Mouse (Mus musculus): ENCODE measurements at regions not wholly inside any gene's neighbourhood (a gene's known extent, or its start where the extent isn't known, plus 50 kb on each side); places are given as distances from the start of the nearest gene placed in this dataset.

DNA sequence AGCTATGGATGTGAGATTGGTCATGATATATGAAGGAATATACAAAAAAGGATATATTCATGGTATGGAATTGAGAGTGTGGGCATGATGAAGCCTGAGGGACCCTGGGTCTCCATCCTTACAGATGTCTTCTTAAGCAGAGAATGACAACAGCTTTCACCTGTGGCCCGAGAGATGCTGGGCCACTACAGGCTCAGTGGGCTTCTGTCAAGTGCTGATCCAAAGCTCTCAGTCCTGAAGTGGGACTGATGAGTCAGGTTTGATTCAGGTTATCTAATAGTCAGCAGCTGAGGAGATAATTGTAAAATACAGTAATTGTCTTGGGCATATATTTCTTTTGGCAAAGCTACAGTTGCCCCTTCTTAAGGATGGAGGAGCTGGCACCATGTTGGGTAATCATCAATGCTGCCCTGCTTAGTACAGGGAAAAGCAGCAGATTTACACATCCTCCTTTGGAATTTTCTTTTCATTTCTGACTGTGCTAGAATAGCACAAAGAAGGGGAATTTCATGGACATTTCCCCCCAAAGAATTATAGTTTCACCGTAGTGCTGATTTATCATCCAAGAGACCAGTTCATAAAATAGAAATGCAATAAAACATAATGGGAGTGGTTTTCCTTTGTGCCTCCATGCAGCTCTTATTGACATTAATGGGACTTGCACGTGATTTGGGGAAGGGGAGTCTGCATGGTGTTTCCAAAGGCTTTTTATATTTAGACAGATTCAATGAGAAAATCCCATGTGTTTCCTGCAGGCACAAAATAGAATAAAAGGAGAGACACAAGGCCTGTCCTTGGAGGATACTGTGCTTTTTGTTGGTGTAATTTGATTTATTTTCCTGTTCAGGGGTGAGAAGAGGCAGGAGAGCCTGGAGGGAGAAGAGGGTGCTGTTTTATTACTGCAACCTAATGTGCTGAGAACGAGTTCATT is 452.6 kb upstream of the Nrsn1 start:
- Histone ChIP-seq H3K4me3 (ENCODE audit: low read depth, low read length) (no peak overlapping the region), H3K4me1 (ENCODE audit: insufficient read depth, low read depth, low read length) (no peaks in the 10 kb centered on the region), H3K36me3 (replicated peaks) (no peaks in the 10 kb centered on the region), H3K27me3 (ENCODE audit: insufficient read depth, low read length) (no peaks in the 10 kb centered on the region), H3K9me3 (replicated peaks) (no peaks in the 10 kb centered on the region)
- DNase-seq (ENCODE audit: low spot score) (no peak), ATAC-seq (ENCODE audit: extremely low read depth, insufficient number of reproducible peaks, low FRiP score, poor library complexity, severe bottlenecking) (no peak)
- TF ChIP-seq CTCF (IDR thresholded peaks at IDR 0.05; ENCODE audit: low read depth, low read length) (no peak), TAL1 (conservative IDR thresholded peaks at IDR 0.05; ENCODE audit: low read depth, low read length) (no peak), POLR2AphosphoS5 (IDR thresholded peaks at IDR 0.05; ENCODE audit: insufficient replicate concordance, low read depth, low read length) (no peak), GATA2 (IDR thresholded peaks at IDR 0.05; ENCODE audit: borderline replicate concordance, low read depth, low read length) (no peak), GATA1 (IDR thresholded peaks at IDR 0.05; ENCODE audit: borderline replicate concordance, low read length) (no peak)

DNA sequence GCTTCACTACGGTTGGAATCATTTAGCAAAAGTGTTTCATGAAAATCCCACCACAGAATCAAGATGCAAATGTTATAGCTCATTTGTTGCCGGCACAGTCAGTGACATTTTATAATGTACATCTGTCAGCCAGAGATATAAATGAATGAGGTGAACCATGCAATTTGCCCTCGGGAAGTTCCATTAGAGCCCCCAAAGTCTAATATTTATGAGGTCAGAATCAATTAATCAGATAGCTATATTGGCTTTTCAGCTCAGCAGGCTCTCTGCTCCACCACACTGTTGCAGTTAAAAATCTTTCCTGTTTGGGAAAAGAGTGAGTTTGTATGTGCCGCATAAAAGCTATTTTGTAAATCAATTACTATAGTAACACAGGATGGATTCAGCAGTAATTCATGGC is 430.7 kb upstream of the Nrsn1 start:
- H3K27me3 ChIP-seq (ENCODE audit: insufficient read depth, low read length): no peaks in the 10 kb centered on the region

DNA sequence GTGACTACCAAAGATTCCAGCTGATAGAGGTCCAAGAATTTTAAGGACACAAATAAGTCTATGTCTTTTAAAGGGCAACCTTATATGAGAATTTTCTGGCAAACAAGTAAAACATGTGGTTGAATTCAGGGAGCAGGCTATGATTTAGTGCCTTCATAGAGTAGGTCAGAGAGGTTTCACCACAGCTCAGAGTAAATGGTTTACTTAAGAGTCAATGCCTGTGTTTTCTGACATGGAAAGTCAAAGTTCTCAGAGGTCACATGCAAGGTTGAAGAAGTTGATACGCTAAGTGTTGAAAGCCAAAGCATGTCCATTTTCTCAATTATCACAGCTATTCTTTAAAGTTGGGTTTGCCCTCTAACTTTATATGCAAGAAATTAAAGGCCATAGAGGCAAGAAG is 425.7 kb upstream of the Nrsn1 start:
- DNase-seq (ENCODE audit: low spot score) (no peak), ATAC-seq (ENCODE audit: extremely low read depth, insufficient number of reproducible peaks, low FRiP score, poor library complexity, severe bottlenecking) (no peak)
- no peaks in the 10 kb centered on the region; the same call in 1 of the 2 replicates for H3K9me3 ChIP-seq (replicated peaks)
- H3K36me3 ChIP-seq (replicated peaks): no peaks in the 10 kb centered on the region
- no peaks in the 10 kb centered on the region for H3K4me1 ChIP-seq (ENCODE audit: insufficient read depth, low read depth, low read length)
- no peak overlapping the region for H3K4me3 ChIP-seq (ENCODE audit: low read depth, low read length)
- no peaks in the 10 kb centered on the region for H3K27me3 ChIP-seq (ENCODE audit: insufficient read depth, low read length)
- no peak for TF ChIP-seq GATA1 (IDR thresholded peaks at IDR 0.05; ENCODE audit: borderline replicate concordance, low read length)
- no peak for TF ChIP-seq TAL1 (conservative IDR thresholded peaks at IDR 0.05; ENCODE audit: low read depth, low read length)
- TF ChIP-seq CTCF (IDR thresholded peaks at IDR 0.05; ENCODE audit: low read depth, low read length): no peak
- no peak for TF ChIP-seq GATA2 (IDR thresholded peaks at IDR 0.05; ENCODE audit: borderline replicate concordance, low read depth, low read length)
- no peak for TF ChIP-seq POLR2AphosphoS5 (IDR thresholded peaks at IDR 0.05; ENCODE audit: insufficient replicate concordance, low read depth, low read length)

More for the DNA sequence above, 430.7 kb upstream of the Nrsn1 start:
- ATAC-seq (ENCODE audit: extremely low read depth, insufficient number of reproducible peaks, low FRiP score, poor library complexity, severe bottlenecking) (no peak), DNase-seq (ENCODE audit: low spot score) (no peak)
- no peak overlapping the region for H3K4me3 ChIP-seq (ENCODE audit: low read depth, low read length)
- no peaks in the 10 kb centered on the region for H3K4me1 ChIP-seq (ENCODE audit: insufficient read depth, low read depth, low read length)
- no peaks in the 10 kb centered on the region; the same call in 1 of the 2 replicates for H3K9me3 ChIP-seq (replicated peaks)
- TF ChIP-seq GATA2 (IDR thresholded peaks at IDR 0.05; ENCODE audit: borderline replicate concordance, low read depth, low read length): no peak
- no peak for TF ChIP-seq TAL1 (conservative IDR thresholded peaks at IDR 0.05; ENCODE audit: low read depth, low read length)
- TF ChIP-seq GATA1 (IDR thresholded peaks at IDR 0.05; ENCODE audit: borderline replicate concordance, low read length): no peak
- TF ChIP-seq POLR2AphosphoS5 (IDR thresholded peaks at IDR 0.05; ENCODE audit: insufficient replicate concordance, low read depth, low read length): no peak
- no peak for TF ChIP-seq CTCF (IDR thresholded peaks at IDR 0.05; ENCODE audit: low read depth, low read length)
- no peaks in the 10 kb centered on the region for H3K36me3 ChIP-seq (replicated peaks)

DNA sequence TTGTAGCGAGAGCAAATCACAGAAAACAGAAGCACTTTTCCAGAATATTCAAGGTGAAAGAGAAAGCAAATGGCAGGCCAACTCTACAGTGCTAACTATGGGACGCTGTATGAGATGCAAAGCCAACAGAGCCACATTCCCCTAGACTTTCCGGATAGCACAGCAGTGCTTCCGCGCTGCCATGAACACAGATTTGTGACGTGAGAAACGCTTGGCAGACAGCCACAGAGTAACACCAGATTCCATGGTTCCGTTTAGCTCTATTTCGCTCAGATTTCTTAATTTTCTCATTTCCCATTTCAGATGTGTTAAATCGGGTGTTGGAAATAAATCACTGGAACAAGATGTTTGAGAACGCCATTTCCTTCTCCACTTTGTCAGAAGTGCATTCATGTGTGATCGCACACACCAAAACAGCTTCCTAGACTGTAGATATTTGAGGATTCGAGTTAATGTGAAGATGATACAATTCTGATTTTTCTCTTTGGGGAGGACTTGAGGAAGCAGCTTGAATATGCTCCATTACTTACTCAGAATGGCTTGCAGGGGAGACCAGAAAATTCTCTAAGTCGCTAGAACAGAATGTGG is 424.8 kb upstream of the Nrsn1 start:
- DNase-seq (ENCODE audit: low spot score) (no peak), ATAC-seq (ENCODE audit: extremely low read depth, insufficient number of reproducible peaks, low FRiP score, poor library complexity, severe bottlenecking) (no peak)
- Histone ChIP-seq H3K4me1 (ENCODE audit: insufficient read depth, low read depth, low read length) (no peaks in the 10 kb centered on the region), H3K27me3 (ENCODE audit: insufficient read depth, low read length) (no peaks in the 10 kb centered on the region), H3K36me3 (replicated peaks) (no peaks in the 10 kb centered on the region), H3K4me3 (ENCODE audit: low read depth, low read length) (no peak overlapping the region), H3K9me3 (replicated peaks) (no peaks in the 10 kb centered on the region; the same call in 1 of the 2 replicates)
- no peak for TF ChIP-seq CTCF (IDR thresholded peaks at IDR 0.05; ENCODE audit: low read depth, low read length)

DNA sequence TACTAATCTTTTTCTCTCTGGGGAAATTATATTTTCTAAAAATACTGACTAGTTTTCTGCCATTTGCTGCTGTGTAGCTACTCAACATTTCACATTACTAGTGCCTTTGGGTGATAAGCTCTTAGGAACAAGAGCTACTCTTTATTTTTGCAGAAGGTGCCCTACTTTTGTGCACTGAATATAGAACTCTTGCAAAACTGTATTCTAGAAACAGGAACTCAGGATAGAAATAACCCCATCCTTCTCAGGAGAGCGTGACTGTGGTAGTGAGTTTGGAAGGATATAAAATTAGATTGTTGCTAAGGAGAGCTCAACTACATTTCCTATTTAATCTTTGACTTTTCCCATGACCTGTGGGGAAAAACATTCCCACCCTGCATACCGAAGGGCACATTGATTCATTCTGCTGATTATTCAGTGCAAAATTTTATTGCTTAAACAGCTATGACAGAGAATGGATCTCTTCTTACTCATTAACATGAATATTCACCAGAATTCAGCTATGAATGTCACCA is 408.0 kb upstream of the Nrsn1 start:
- no peak for DNase-seq (ENCODE audit: low spot score)
- Histone ChIP-seq H3K9me3 (replicated peaks) (no peaks in the 10 kb centered on the region), H3K4me1 (ENCODE audit: insufficient read depth, low read depth, low read length) (no peaks in the 10 kb centered on the region), H3K4me3 (ENCODE audit: low read depth, low read length) (no peak overlapping the region), H3K36me3 (replicated peaks) (no peaks in the 10 kb centered on the region), H3K27me3 (ENCODE audit: insufficient read depth, low read length) (no peaks in the 10 kb centered on the region)
- no peak for ATAC-seq (ENCODE audit: extremely low read depth, insufficient number of reproducible peaks, low FRiP score, poor library complexity, severe bottlenecking)
- TF ChIP-seq GATA2 (IDR thresholded peaks at IDR 0.05; ENCODE audit: borderline replicate concordance, low read depth, low read length): no peak

DNA sequence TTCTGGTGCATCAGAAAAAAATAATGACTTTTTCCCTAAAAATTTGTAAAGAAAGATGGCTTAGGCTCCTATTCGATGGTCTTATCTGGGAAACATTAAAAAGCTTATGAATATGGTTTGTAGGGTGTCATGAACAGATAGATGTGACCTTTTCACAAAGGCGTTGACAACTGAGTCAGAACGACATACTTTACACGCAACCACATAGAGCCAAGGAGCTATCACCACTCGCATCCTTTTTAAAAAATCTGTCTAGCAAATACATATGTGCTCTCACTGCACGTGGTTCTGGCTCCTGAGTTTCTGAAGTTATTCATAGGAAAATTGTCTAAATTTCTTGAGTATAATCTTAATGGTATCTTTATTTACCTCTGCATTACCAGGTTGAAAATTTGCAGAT is 404.9 kb upstream of the Nrsn1 start:
- Histone ChIP-seq H3K4me1 (ENCODE audit: insufficient read depth, low read depth, low read length) (no peaks in the 10 kb centered on the region), H3K4me3 (ENCODE audit: low read depth, low read length) (no peak overlapping the region), H3K27me3 (ENCODE audit: insufficient read depth, low read length) (no peaks in the 10 kb centered on the region), H3K9me3 (replicated peaks) (no peaks in the 10 kb centered on the region), H3K36me3 (replicated peaks) (no peaks in the 10 kb centered on the region)
- no peak for TF ChIP-seq GATA2 (IDR thresholded peaks at IDR 0.05; ENCODE audit: borderline replicate concordance, low read depth, low read length)
- TF ChIP-seq CTCF (IDR thresholded peaks at IDR 0.05; ENCODE audit: low read depth, low read length): no peak
- TF ChIP-seq TAL1 (conservative IDR thresholded peaks at IDR 0.05; ENCODE audit: low read depth, low read length): no peak
- TF ChIP-seq POLR2AphosphoS5 (IDR thresholded peaks at IDR 0.05; ENCODE audit: insufficient replicate concordance, low read depth, low read length): no peak
- no peak for TF ChIP-seq GATA1 (IDR thresholded peaks at IDR 0.05; ENCODE audit: borderline replicate concordance, low read length)
- ATAC-seq (ENCODE audit: extremely low read depth, insufficient number of reproducible peaks, low FRiP score, poor library complexity, severe bottlenecking) (no peak), DNase-seq (ENCODE audit: low spot score) (no peak)

Measured in G1E (cell line).